Mouse (Mus musculus) intestine, embryonic 15.5 days (tissue): Measurements from ENCODE around the gene Rap1b. TPM values are rescaled to one million over a fixed set of nuclear protein-coding genes. Genes with fewer than 3 reads are reported as not detected.

Experiments
- ATAC-seq: fragments of 200-750 bp; cut with Nextera tagmentation; 2 replicates; pipeline ENCODE4 v1.8.0; 2017; ENCODE audit warnings: moderate TSS enrichment, moderate library complexity
- H3K27ac ChIP-seq: fragments of 300-500 bp; sonication (generic); 2 replicates; pipeline ENCODE4 v1.5.1; 2015; ENCODE audit warnings: mild to moderate bottlenecking, inconsistent platforms
- H3K27me3 ChIP-seq: fragments of 300-500 bp; sonication (generic); replicated peaks from 2 replicates; pipeline ENCODE4 v1.6.1; 2015; ENCODE audit warnings: inconsistent platforms
- H3K36me3 ChIP-seq: fragments of 300-500 bp; sonication (generic); 2 replicates; pipeline ENCODE4 v1.6.1; 2015; ENCODE audit warnings: inconsistent platforms
- H3K4me1 ChIP-seq: fragments of 300-500 bp; sonication (generic); replicated peaks from 2 replicates; pipeline ENCODE4 v1.6.1; 2015; ENCODE audit warnings: inconsistent platforms
- H3K4me2 ChIP-seq: fragments of 300-500 bp; sonication (generic); replicated peaks from 2 replicates; pipeline ENCODE4 v1.6.1; 2015; ENCODE audit warnings: mild to moderate bottlenecking, inconsistent platforms
- H3K4me3 ChIP-seq: fragments of 300-500 bp; sonication (generic); replicated peaks from 2 replicates; pipeline ENCODE4 v1.5.1; 2015; ENCODE audit warnings: inconsistent platforms
- H3K9ac ChIP-seq: fragments of 300-500 bp; sonication (generic); 2 replicates; pipeline ENCODE4 v1.6.1; 2015; ENCODE audit warnings: inconsistent platforms
- H3K9me3 ChIP-seq: fragments of 300-500 bp; sonication (generic); 2 replicates; pipeline ENCODE4 v1.6.1; 2016; ENCODE audit warnings: inconsistent platforms
- WGBS: fragments of 180-500 bp; shearing (Covaris S2); methylation state at CpG from one replicate; pipeline ENCODE4 v1.1.7; 2015; 5-methylcytosine and 5-hydroxymethylcytosine counted together
- polyA plus RNA-seq: library from polyadenylated mRNA; unstranded; fragments of >200 nt; fragmentation: Nextera tagmentation; extraction: Ambion mirVana; gene quantifications from 2 replicates; pipeline ENCODE4 v1.2.1, GENCODE M21; 2015

The Rap1b gene
- polyA plus RNA-seq, 1 experiment from 2014 or later, result 180 TPM

GRCm38 (mm10) chr10:117779581-117780305 is 66.1 kb downstream of the Rap1b start:
- Histone ChIP-seq H3K9ac (no peak overlapping the region), H3K4me2 (no peak overlapping the region), H3K4me3 (no peak overlapping the region), H3K27ac (no peak overlapping the region), H3K9me3 (no peaks in the 10 kb centered on the region), H3K27me3 (no peaks in the 10 kb centered on the region), H3K4me1 (no peaks in the 10 kb centered on the region), H3K36me3 (peaks cover 30% of the 10 kb centered on the region)
- 90% methylated on average over 8 of the region's 8 CpGs for WGBS
- ATAC-seq, result no peak

GRCm38 (mm10) chr10:117778951-117779350 is 66.9 kb downstream of the Rap1b start:
- Histone ChIP-seq H3K27ac (no peak overlapping the region), H3K36me3 (peaks cover 34% of the 10 kb centered on the region), H3K4me3 (no peak overlapping the region), H3K9me3 (no peaks in the 10 kb centered on the region), H3K4me2 (no peak overlapping the region), H3K27me3 (no peaks in the 10 kb centered on the region), H3K9ac (no peak overlapping the region), H3K4me1 (no peaks in the 10 kb centered on the region)
- WGBS, result 85% methylated on average over 4 of the region's 4 CpGs
- no peak for ATAC-seq

GRCm38 (mm10) chr10:117778328-117778910 is 67.4 kb downstream of the Rap1b start:
- no peak overlapping the region for H3K27ac ChIP-seq
- no peak overlapping the region for H3K9ac ChIP-seq
- no peaks in the 10 kb centered on the region for H3K9me3 ChIP-seq
- H3K4me2 ChIP-seq, result no peak overlapping the region
- H3K4me3 ChIP-seq, result no peak overlapping the region
- H3K36me3 ChIP-seq, result peaks cover 35% of the 10 kb centered on the region
- no peak for ATAC-seq
- WGBS, result 93% methylated on average over 12 of the region's 12 CpGs
- H3K4me1 ChIP-seq, result no peaks in the 10 kb centered on the region
- H3K27me3 ChIP-seq, result no peaks in the 10 kb centered on the region

- Histone ChIP-seq H3K36me3 (peaks cover 42% of the 10 kb centered on the region), H3K4me1 (no peaks in the 10 kb centered on the region), H3K4me3 (no peak overlapping the region), H3K27me3 (no peaks in the 10 kb centered on the region), H3K27ac (no peak overlapping the region), H3K9me3 (no peaks in the 10 kb centered on the region), H3K4me2 (no peak overlapping the region), H3K9ac (no peak overlapping the region)
- WGBS, result 94% methylated on average over 17 of the region's 17 CpGs
- ATAC-seq, result no peak
Measured at GRCm38 (mm10) chr10:117777501-117778327, 68.1 kb downstream of the Rap1b start.

- no peaks in the 10 kb centered on the region for H3K4me1 ChIP-seq
- no peak overlapping the region for H3K27ac ChIP-seq
- H3K9ac ChIP-seq, result no peak overlapping the region
- H3K4me2 ChIP-seq, result no peak overlapping the region
- H3K9me3 ChIP-seq, result no peaks in the 10 kb centered on the region
- H3K36me3 ChIP-seq, result peaks cover 46% of the 10 kb centered on the region
- no peak for ATAC-seq
- WGBS, result 95% methylated on average over 3 of the region's 3 CpGs
- no peaks in the 10 kb centered on the region for H3K27me3 ChIP-seq
- H3K4me3 ChIP-seq, result no peak overlapping the region
Measured at GRCm38 (mm10) chr10:117777103-117777470, 68.7 kb downstream of the Rap1b start.

- Histone ChIP-seq H3K9ac (no peak overlapping the region), H3K4me2 (no peak overlapping the region), H3K4me1 (no peaks in the 10 kb centered on the region), H3K36me3 (peaks cover 44% of the 10 kb centered on the region), H3K27ac (no peak overlapping the region), H3K9me3 (no peaks in the 10 kb centered on the region), H3K4me3 (no peak overlapping the region), H3K27me3 (no peaks in the 10 kb centered on the region)
- 92% methylated on average over 12 of the region's 12 CpGs for WGBS
- no peak for ATAC-seq
Measured at GRCm38 (mm10) chr10:117776281-117777102, 69.3 kb downstream of the Rap1b start.

GRCm38 (mm10) chr10:117775401-117776144 is 70.3 kb downstream of the Rap1b start:
- Histone ChIP-seq H3K9ac (no peak overlapping the region), H3K4me2 (no peak overlapping the region), H3K4me3 (no peak overlapping the region), H3K9me3 (no peaks in the 10 kb centered on the region), H3K4me1 (no peaks in the 10 kb centered on the region), H3K27ac (no peak overlapping the region), H3K27me3 (no peaks in the 10 kb centered on the region), H3K36me3 (peaks cover 42% of the 10 kb centered on the region)
- WGBS, result 87% methylated on average over 6 of the region's 6 CpGs
- ATAC-seq, result no peak

- Histone ChIP-seq H3K27me3 (no peaks in the 10 kb centered on the region), H3K4me3 (no peak overlapping the region), H3K4me2 (no peak overlapping the region), H3K27ac (no peak overlapping the region), H3K4me1 (no peaks in the 10 kb centered on the region), H3K36me3 (peaks cover 48% of the 10 kb centered on the region), H3K9me3 (no peaks in the 10 kb centered on the region), H3K9ac (no peak overlapping the region)
- ATAC-seq, result no peak
- WGBS, result 100% methylated on average over 1 of the region's 1 CpGs
Measured at GRCm38 (mm10) chr10:117774817-117775120, 71.1 kb downstream of the Rap1b start.

GRCm38 (mm10) chr10:117774011-117774816 is 71.6 kb downstream of the Rap1b start:
- Histone ChIP-seq H3K4me3 (no peak overlapping the region), H3K4me2 (no peak overlapping the region), H3K9ac (no peak overlapping the region), H3K27me3 (no peaks in the 10 kb centered on the region), H3K4me1 (no peaks in the 10 kb centered on the region), H3K36me3 (peaks cover 51% of the 10 kb centered on the region), H3K9me3 (no peaks in the 10 kb centered on the region), H3K27ac (no peak overlapping the region)
- ATAC-seq, result no peak
- WGBS, result 94% methylated on average over 22 of the region's 22 CpGs

GRCm38 (mm10) chr10:117773106-117773720 is 72.6 kb downstream of the Rap1b start:
- Histone ChIP-seq H3K4me1 (no peaks in the 10 kb centered on the region), H3K9me3 (no peaks in the 10 kb centered on the region), H3K4me2 (no peak overlapping the region), H3K27ac (no peak overlapping the region), H3K36me3 (peaks cover 46% of the 10 kb centered on the region), H3K9ac (no peak overlapping the region), H3K27me3 (no peaks in the 10 kb centered on the region), H3K4me3 (no peak overlapping the region)
- no peak for ATAC-seq
- 93% methylated on average over 7 of the region's 7 CpGs for WGBS
